Mouse (Mus musculus) frontal cortex, postnatal 36 days (tissue): Measurements from ENCODE around the gene Stub1.

ENCODE experiments used
- DNase-seq, 2 experiments: peaks; one replicate each; pipeline ENCODE4 v3.0.0; 2022; ENCODE audit warnings: low spot score in 2 of 2

The Stub1 gene

GRCm38 (mm10) chr17:25868601-25869191 lies 35.5 kb upstream of the Stub1 start, which contains the start of gene Mcrip2:
Gene Mcrip2, minus strand, starts transcription at chr17:25868764.
- DNase-seq, result peak; percentile 82

- DNase-seq, result no peak
Measured at GRCm38 (mm10) chr17:25867836-25868600, 34.8 kb upstream of the Stub1 start.

- DNase-seq, result no peak
Measured at GRCm38 (mm10) chr17:25867509-25867835, 34.3 kb upstream of the Stub1 start.

- no peak for DNase-seq
Measured at GRCm38 (mm10) chr17:25866172-25866571, 33.0 kb upstream of the Stub1 start.

- DNase-seq, result no peak
Measured at GRCm38 (mm10) chr17:25865288-25865687, 32.1 kb upstream of the Stub1 start.

GRCm38 (mm10) chr17:25864311-25864710 lies 31.1 kb upstream of the Stub1 start:
- DNase-seq, result no peak

GRCm38 (mm10) chr17:25863681-25864080 lies 30.5 kb upstream of the Stub1 start:
- DNase-seq, result no peak

- no peak for DNase-seq
Measured at GRCm38 (mm10) chr17:25861704-25862612, 28.8 kb upstream of the Stub1 start.

GRCm38 (mm10) chr17:25860832-25861703 lies 27.9 kb upstream of the Stub1 start, which contains the start of gene Wdr90:
Gene Wdr90, minus strand, starts transcription at chr17:25861501.
- DNase-seq, result peak; percentile 93 to 96

GRCm38 (mm10) chr17:25860229-25860628 lies 27.0 kb upstream of the Stub1 start:
- no peak for DNase-seq

- DNase-seq, result peak; percentile 94 to 95
Measured at GRCm38 (mm10) chr17:25844396-25844901, 11.2 kb upstream of the Stub1 start, which contains the start of gene Rhot2. Gene Rhot2, minus strand, starts transcription at chr17:25844851.

- DNase-seq, result peak in 1 of 2 experiments; percentile 28
Measured at GRCm38 (mm10) chr17:25843636-25844395, 10.6 kb upstream of the Stub1 start.

- DNase-seq, result no peak
Measured at GRCm38 (mm10) chr17:25843122-25843521, 9.9 kb upstream of the Stub1 start.

- DNase-seq, result no peak
Measured at GRCm38 (mm10) chr17:25842509-25842908, 9.3 kb upstream of the Stub1 start.

- DNase-seq, result no peak
Measured at GRCm38 (mm10) chr17:25841117-25841880, 8.1 kb upstream of the Stub1 start, which contains the start of gene Gm20683. Gene Gm20683, minus strand, starts transcription at chr17:25841763.

- no peak for DNase-seq
Measured at GRCm38 (mm10) chr17:25840519-25840918, 7.3 kb upstream of the Stub1 start.

GRCm38 (mm10) chr17:25839455-25840235 lies 6.4 kb upstream of the Stub1 start:
- DNase-seq, result no peak

GRCm38 (mm10) chr17:25838904-25839303 lies 5.7 kb upstream of the Stub1 start:
- DNase-seq, result no peak

- DNase-seq, result peak in 1 of 2 experiments; percentile 40
Measured at GRCm38 (mm10) chr17:25837533-25837932, 4.3 kb upstream of the Stub1 start.
